In genomic region chr10:60136935-60137334, GRCm38 (mm10) we compare ENCODE assay signal across 27 mouse cellular contexts. TPM values are rescaled to one million over a fixed set of nuclear protein-coding genes. Genes with fewer than 3 reads are reported as not detected.
A peak's percentile ranks its signal among the peaks of the same experiment; 100 is the strongest.
DNase-seq lines count a peak whose midpoint lies in the region; ATAC-seq and TF ChIP-seq lines count a peak whose summit lies in the region.
"Had no signal": no experiment of that assay in that cellular context is flagged by ENCODE, and none has a peak within 500 bp of the region (broad histone marks: within the 10 kb centered on the region; RNA-seq: fewer than 3 reads in every experiment).

No protein-coding gene starts in this region.

- TF ChIP-seq EP300 in lung, postnatal 0 days (IDR thresholded peaks at IDR 0.05), result no peak

- H3K4me3 ChIP-seq in layer of hippocampus, adult 2 months, result no peak overlapping the region
- H3K4me3 ChIP-seq in lung, postnatal 0 days (ENCODE audit: low read depth, low read length), result no peak overlapping the region
- H3K4me3 ChIP-seq: embryonic facial prominence, embryonic 13.5 days; forebrain, embryonic 10.5 days; forebrain, embryonic 15.5 days; limb, embryonic 10.5 days; limb, embryonic 15.5 days; liver, embryonic 13.5 days; midbrain, embryonic 10.5 days; stomach, embryonic 15.5 days had no signal

- no peaks in the 10 kb centered on the region for H3K9me3 ChIP-seq in lung, postnatal 0 days (ENCODE audit: low read length)
- H3K9me3 ChIP-seq: embryonic facial prominence, embryonic 13.5 days; forebrain, embryonic 15.5 days; limb, embryonic 10.5 days; limb, embryonic 15.5 days; liver, embryonic 13.5 days; stomach, embryonic 15.5 days had no signal

- peak; percentile 32 for ATAC-seq in lung, postnatal 0 days
- ATAC-seq: forebrain, embryonic 15.5 days had no signal

- intact Hi-C loops in left cerebral cortex, postnatal 25 days (cut with DNase I), result no loop called here

- H3K9ac ChIP-seq in lung, postnatal 0 days (replicated peaks; ENCODE audit: low read depth), result no peak overlapping the region
- H3K9ac ChIP-seq: embryonic facial prominence, embryonic 13.5 days; forebrain, embryonic 15.5 days; limb, embryonic 15.5 days; liver, embryonic 13.5 days; stomach, embryonic 15.5 days had no signal

- H3K27me3 ChIP-seq in lung, postnatal 0 days (replicated peaks; ENCODE audit: insufficient read depth, low read length), result no peaks in the 10 kb centered on the region
- H3K27me3 ChIP-seq: embryonic facial prominence, embryonic 13.5 days; forebrain, embryonic 15.5 days; limb, embryonic 15.5 days; stomach, embryonic 15.5 days had no signal

- no peaks in the 10 kb centered on the region for H3K36me3 ChIP-seq in lung, postnatal 0 days (ENCODE audit: insufficient read depth, low read length)
- H3K36me3 ChIP-seq: embryonic facial prominence, embryonic 13.5 days; forebrain, embryonic 10.5 days; forebrain, embryonic 15.5 days; limb, embryonic 10.5 days; limb, embryonic 15.5 days; liver, embryonic 13.5 days; midbrain, embryonic 10.5 days; stomach, embryonic 15.5 days had no signal

- 45% methylated on average over 7 of the region's 7 CpGs for WGBS in lung, postnatal 0 days

- H3K4me1 ChIP-seq in lung, postnatal 0 days (ENCODE audit: insufficient read depth, low read depth, low read length), result peaks cover 4% of the 10 kb centered on the region; the same call in 1 of the 2 replicates
- H3K4me1 ChIP-seq: forebrain, embryonic 15.5 days; liver, embryonic 13.5 days had no signal

- H3K27ac ChIP-seq in layer of hippocampus, adult 2 months, result peak overlapping the region; percentile 28
- no peak overlapping the region for H3K27ac ChIP-seq in lung, postnatal 0 days (ENCODE audit: low read length)
- H3K27ac ChIP-seq: embryonic facial prominence, embryonic 13.5 days; forebrain, embryonic 10.5 days; forebrain, embryonic 15.5 days; limb, embryonic 10.5 days; limb, embryonic 15.5 days; liver, embryonic 13.5 days; stomach, embryonic 15.5 days had no signal

- no peak overlapping the region for H3K4me2 ChIP-seq in lung, postnatal 0 days (replicated peaks; ENCODE audit: low read depth, low read length)
- H3K4me2 ChIP-seq: embryonic facial prominence, embryonic 13.5 days; forebrain, embryonic 15.5 days; limb, embryonic 15.5 days; liver, embryonic 13.5 days; stomach, embryonic 15.5 days had no signal

- TF ChIP-seq CTCF in layer of hippocampus, adult 2 months (conservative IDR thresholded peaks at IDR 0.05), result no peak
- no peak for TF ChIP-seq CTCF in lung, postnatal 0 days (IDR thresholded peaks at IDR 0.05)

- no peak for DNase-seq in layer of hippocampus, adult 2 months (ENCODE audit: low spot score in 2 of 2)
- DNase-seq in layer of hippocampus, postnatal 14 days (ENCODE audit: low spot score in 2 of 2), result no peak
- DNase-seq in lung, postnatal 0 days (ENCODE audit: low spot score), result peak; percentile 40
- DNase-seq in lung, postnatal 14 days, result no peak
- DNase-seq in R1 (ENCODE audit: low read depth, low spot score), result peak; percentile 35
- DNase-seq in brain, adult 2 months (ENCODE audit: low read depth, low spot score), result peak; percentile 53
- no peak for DNase-seq in left cerebral cortex, postnatal 25 days (ENCODE audit: low spot score in 2 of 2)
- DNase-seq: adrenal gland, postnatal 10 days; B cell, adult 2 months; cerebellum, adult 11 months; cerebellum, adult 9-10 months; cerebellum, postnatal 36 days; embryo, embryonic 11 days; kidney, adult 11 months; kidney, postnatal 14 days; layer of hippocampus, postnatal 36 days; liver, embryonic 13.5 days; lung, adult 2 months; right cerebral cortex, postnatal 25 days; thymus, postnatal 14 days had no signal

RNA-seq across cellular contexts. Expression of gene Spock2, which starts 30.9 kb away (rescaled TPM):
- 100 to 1,000 TPM; 476 to 514 TPM for total RNA-seq in layer of hippocampus, adult 2 months (2021)
- total RNA-seq in layer of hippocampus, postnatal 14 days (2021), result 100 to 1,000 TPM; 497 to 522 TPM
- 42.8 and 45.6 TPM in 2 replicates for polyA plus RNA-seq in lung, postnatal 0 days (2015; fragmentation: Nextera tagmentation; extraction: Ambion mirVana)
- total RNA-seq in left cerebral cortex, postnatal 25 days (2021), result 100 to 1,000 TPM; 588 to 602 TPM

Comparison
In these comparisons a context has a peak if more than half of its experiments do, and no peak if none do; other contexts are left out.
1. DNase-seq: peak in lung, postnatal 0 days (single experiment), R1 (single experiment) and brain, adult 2 months (single experiment); none in layer of hippocampus, adult 2 months (0 of 2), layer of hippocampus, postnatal 14 days (0 of 2), lung, postnatal 14 days (single experiment) and left cerebral cortex, postnatal 25 days (0 of 2).